Mouse (Mus musculus): ENCODE results near the gene Atp2b4.

DNA sequence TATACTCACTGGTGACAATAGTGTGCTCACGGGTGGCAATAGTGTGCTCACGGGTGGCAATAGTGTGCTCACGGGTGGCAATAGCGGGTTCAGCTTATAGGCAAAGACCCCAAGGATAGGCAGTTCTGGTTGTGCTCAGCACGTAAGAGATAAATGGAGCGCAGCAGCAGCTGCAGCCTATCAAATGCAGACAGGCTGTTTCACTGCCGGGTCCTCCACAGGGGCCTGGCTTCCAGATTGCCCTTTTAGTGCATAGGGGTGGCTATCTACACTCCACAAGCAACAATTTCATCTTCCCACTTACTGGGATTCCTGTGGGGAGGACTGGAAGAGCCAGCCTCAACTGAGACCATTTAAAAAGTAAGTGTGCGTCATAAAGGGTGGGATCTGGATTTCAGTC, 7.2 kb upstream of the Atp2b4 start:
- TF ChIP-seq GATA1 (IDR thresholded peaks at IDR 0.05; ENCODE audit: low read length) (no peak), TAL1 (IDR thresholded peaks at IDR 0.05; ENCODE audit: low read length) (no peak)

Measured in erythroblast, embryonic 14.5 days (primary cell).